Mouse (Mus musculus): ENCODE data around the gene Eme2.
"Not testable (repeated sequence)": the region's sequence is repeated elsewhere in the genome, so short reads cannot be mapped to it uniquely, and the experiment has no call there.

Gene Eme2

GRCm38 (mm10) chr17:24894995-24895547 is at the start of gene Eme2, which contains the start of gene Mrps34:
TSS of gene Eme2 (minus strand) at chr17:24895087.
TSS of gene Mrps34 (plus strand) at chr17:24895116.
- DNase-seq: peak; percentile 87 to 91

- DNase-seq: not testable (repeated sequence)
Observed at GRCm38 (mm10) chr17:24943589-24943988, 48.7 kb upstream of the Eme2 start.

GRCm38 (mm10) chr17:24943036-24943435 is 48.1 kb upstream of the Eme2 start:
- DNase-seq: peak; percentile 11 to 18

GRCm38 (mm10) chr17:24942453-24942852 is 47.6 kb upstream of the Eme2 start:
- peak; percentile 50 to 71 for DNase-seq

GRCm38 (mm10) chr17:24937266-24937665 is 42.4 kb upstream of the Eme2 start:
- no peak for DNase-seq

- peak; percentile 96 to 98 for DNase-seq
Observed at GRCm38 (mm10) chr17:24936259-24937237, 41.7 kb upstream of the Eme2 start, which contains the start of gene Mapk8ip3. TSS of gene Mapk8ip3 (minus strand) at chr17:24936977.

- no peak for DNase-seq
Observed at GRCm38 (mm10) chr17:24935666-24936065, 40.8 kb upstream of the Eme2 start.

GRCm38 (mm10) chr17:24934926-24935325 is 40.0 kb upstream of the Eme2 start:
- DNase-seq: no peak

GRCm38 (mm10) chr17:24933163-24933562 is 38.3 kb upstream of the Eme2 start:
- DNase-seq: no peak

GRCm38 (mm10) chr17:24932431-24932830 is 37.5 kb upstream of the Eme2 start:
- DNase-seq: no peak

- DNase-seq: no peak
Observed at GRCm38 (mm10) chr17:24929506-24929905, 34.6 kb upstream of the Eme2 start.

GRCm38 (mm10) chr17:24923246-24923645 is 28.4 kb upstream of the Eme2 start:
- DNase-seq: no peak

- no peak for DNase-seq
Observed at GRCm38 (mm10) chr17:24913984-24914383, 19.1 kb upstream of the Eme2 start.

GRCm38 (mm10) chr17:24907591-24907990 is 12.7 kb upstream of the Eme2 start:
- no peak for DNase-seq

GRCm38 (mm10) chr17:24903767-24904166 is 8.9 kb upstream of the Eme2 start:
- no peak for DNase-seq

- peak in 1 of 2 experiments; percentile 62 for DNase-seq
Observed at GRCm38 (mm10) chr17:24902671-24903474, 8.0 kb upstream of the Eme2 start.

- DNase-seq: no peak
Observed at GRCm38 (mm10) chr17:24902124-24902523, 7.2 kb upstream of the Eme2 start.

- no peak for DNase-seq
Observed at GRCm38 (mm10) chr17:24900014-24900413, 5.1 kb upstream of the Eme2 start.

- DNase-seq: no peak
Observed at GRCm38 (mm10) chr17:24899153-24899552, 4.3 kb upstream of the Eme2 start.

- peak in 1 of 2 experiments; percentile 51 for DNase-seq
Observed at GRCm38 (mm10) chr17:24898041-24898854, 3.4 kb upstream of the Eme2 start.

- no peak for DNase-seq
Observed at GRCm38 (mm10) chr17:24897600-24897999, 2.7 kb upstream of the Eme2 start.

- DNase-seq: no peak
Observed at GRCm38 (mm10) chr17:24896993-24897269, 2.0 kb upstream of the Eme2 start.

Data from cerebellum, postnatal 25 days (tissue).